Mouse (Mus musculus) midbrain, embryonic 13.5 days (tissue): ENCODE results near the gene Tex9. TPM values are rescaled to one million over a fixed set of nuclear protein-coding genes. Genes with fewer than 3 reads are reported as not detected.
"Not testable (repeated sequence)": the region's sequence is repeated elsewhere in the genome, so short reads cannot be mapped to it uniquely, and the experiment has no call there.

Experiments used
- ATAC-seq: fragments of 200-750 bp; cut with Nextera tagmentation; 2 replicates; pipeline ENCODE4 v1.8.0; 2017; ENCODE audit warnings: mild to moderate bottlenecking, moderate TSS enrichment, moderate library complexity
- H3K27ac ChIP-seq: fragments of 300-500 bp; sonication (generic); 2 replicates; pipeline ENCODE4 v1.5.1; 2015; ENCODE audit warnings: inconsistent platforms, mild to moderate bottlenecking, moderate library complexity
- H3K27me3 ChIP-seq: fragments of 300-500 bp; sonication (generic); 2 replicates; pipeline ENCODE4 v1.6.1; 2015; ENCODE audit warnings: mild to moderate bottlenecking, inconsistent platforms
- H3K36me3 ChIP-seq: fragments of 300-500 bp; sonication (generic); 2 replicates; pipeline ENCODE4 v1.6.1; 2015; ENCODE audit warnings: mild to moderate bottlenecking, inconsistent platforms
- H3K4me1 ChIP-seq: fragments of 300-500 bp; sonication (generic); replicated peaks from 2 replicates; pipeline ENCODE4 v1.6.1; 2015; ENCODE audit warnings: inconsistent platforms
- H3K4me2 ChIP-seq: fragments of 300-500 bp; sonication (generic); replicated peaks from 2 replicates; pipeline ENCODE4 v1.6.1; 2015; ENCODE audit warnings: moderate library complexity, mild to moderate bottlenecking, inconsistent platforms
- H3K4me3 ChIP-seq: fragments of 300-500 bp; sonication (generic); replicated peaks from 2 replicates; pipeline ENCODE4 v1.5.1; 2015; ENCODE audit warnings: mild to moderate bottlenecking, inconsistent platforms
- H3K9ac ChIP-seq: fragments of 300-500 bp; sonication (generic); replicated peaks from 2 replicates; pipeline ENCODE4 v1.6.1; 2015; ENCODE audit warnings: mild to moderate bottlenecking, inconsistent platforms
- H3K9me3 ChIP-seq: fragments of 300-500 bp; sonication (generic); 2 replicates; pipeline ENCODE4 v1.6.1; 2016; ENCODE audit warnings: mild to moderate bottlenecking, inconsistent platforms
- WGBS: fragments of 180-500 bp; shearing (Covaris S2); methylation state at CpG from one replicate; pipeline ENCODE4 v1.1.7; 2015; 5-methylcytosine and 5-hydroxymethylcytosine counted together
- polyA plus RNA-seq: library from polyadenylated mRNA; unstranded; fragments of >200 nt; fragmentation: Nextera tagmentation; extraction: Ambion mirVana; gene quantifications from 2 replicates; pipeline ENCODE4 v1.2.1, GENCODE M21; 2015

Gene Tex9
- polyA plus RNA-seq, 1 experiment from 2014 or later, result 50.7 TPM

DNA sequence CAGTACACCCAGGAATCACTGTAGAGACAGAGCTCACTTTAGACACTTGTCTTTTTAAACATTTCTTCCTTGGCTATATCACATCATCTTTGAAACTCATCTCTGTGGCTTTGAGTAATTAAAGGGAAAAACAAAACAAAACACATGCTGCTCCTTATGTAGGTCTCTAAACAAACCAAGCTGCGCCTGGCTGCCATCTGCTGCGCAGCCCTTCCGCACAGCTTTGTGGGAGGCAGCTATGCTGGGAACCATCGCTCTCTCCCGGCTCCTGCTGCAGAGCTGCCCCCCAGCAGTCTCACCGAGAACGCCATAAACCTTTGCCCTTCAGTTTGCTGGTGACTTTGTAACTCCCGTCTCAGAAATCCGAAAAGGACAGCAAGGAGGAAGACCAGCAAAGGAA is 16.5 kb downstream of the Tex9 start:
- no peak for ATAC-seq
- H3K9ac ChIP-seq, result no peak overlapping the region
- H3K27ac ChIP-seq, result no peak overlapping the region
- WGBS, result 86% methylated on average over 9 of the region's 9 CpGs
- H3K4me2 ChIP-seq, result no peak overlapping the region
- no peaks in the 10 kb centered on the region for H3K9me3 ChIP-seq
- H3K4me3 ChIP-seq, result no peak overlapping the region
- peaks cover 68% of the 10 kb centered on the region for H3K36me3 ChIP-seq
- no peaks in the 10 kb centered on the region for H3K27me3 ChIP-seq
- H3K4me1 ChIP-seq, result no peaks in the 10 kb centered on the region

- Histone ChIP-seq H3K4me1 (no peaks in the 10 kb centered on the region), H3K27ac (no peak overlapping the region), H3K4me3 (no peak overlapping the region), H3K4me2 (no peak overlapping the region), H3K9ac (no peak overlapping the region), H3K27me3 (no peaks in the 10 kb centered on the region), H3K9me3 (no peaks in the 10 kb centered on the region), H3K36me3 (peaks cover 50% of the 10 kb centered on the region)
- 100% methylated on average over 1 of the region's 1 CpGs for WGBS
- no peak for ATAC-seq
Observed at GRCm38 (mm10) chr9:72469851-72470250, 22.2 kb downstream of the Tex9 start.

GRCm38 (mm10) chr9:72468616-72469015 is 23.4 kb downstream of the Tex9 start:
- Histone ChIP-seq H3K4me1 (no peaks in the 10 kb centered on the region), H3K36me3 (peaks cover 40% of the 10 kb centered on the region), H3K9me3 (no peaks in the 10 kb centered on the region), H3K4me2 (no peak overlapping the region), H3K27ac (no peak overlapping the region), H3K4me3 (no peak overlapping the region), H3K9ac (no peak overlapping the region), H3K27me3 (no peaks in the 10 kb centered on the region)
- no peak for ATAC-seq
- 95% methylated on average over 10 of the region's 10 CpGs for WGBS

DNA sequence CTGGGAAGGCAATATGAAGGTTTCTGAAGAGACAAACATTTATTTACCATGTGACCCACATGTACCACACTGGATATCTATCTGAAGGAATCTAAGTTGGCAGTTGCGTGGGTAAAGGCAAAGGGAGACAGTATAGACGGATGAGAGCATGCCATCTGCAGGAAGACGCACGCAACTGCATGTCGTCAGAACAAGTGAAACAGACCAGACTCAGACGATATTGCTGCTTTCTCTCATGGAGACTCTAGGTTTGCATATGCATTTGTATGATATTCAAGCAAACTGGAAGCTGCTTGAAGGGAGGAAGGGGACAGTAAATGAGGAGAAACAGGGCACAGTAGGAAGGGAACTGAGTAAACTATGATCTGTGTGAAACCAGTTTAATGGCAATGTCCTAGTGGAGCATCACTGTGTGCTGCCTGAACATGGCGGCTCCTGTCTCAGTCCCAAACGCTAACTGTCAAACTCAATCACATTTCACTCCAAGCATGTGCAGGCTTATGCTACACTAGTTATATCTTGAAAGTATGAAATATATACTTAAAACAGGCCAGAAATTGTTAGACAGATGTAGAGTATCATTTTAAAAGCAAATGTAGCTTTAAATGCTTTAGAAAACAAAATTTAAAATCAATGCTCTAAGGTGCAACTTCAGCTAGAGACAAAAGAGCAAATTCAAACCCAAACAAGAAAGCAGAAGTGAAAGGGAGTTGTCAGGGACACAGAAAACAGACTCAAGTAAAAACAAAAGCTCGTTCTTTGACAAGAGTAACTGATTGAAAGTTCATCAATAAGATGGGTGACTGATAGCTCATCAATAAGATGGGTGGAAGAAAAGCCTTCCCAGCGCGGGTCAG is 24.2 kb downstream of the Tex9 start:
- no peak overlapping the region for H3K27ac ChIP-seq
- 69% methylated on average over 11 of the region's 11 CpGs for WGBS
- no peak for ATAC-seq

DNA sequence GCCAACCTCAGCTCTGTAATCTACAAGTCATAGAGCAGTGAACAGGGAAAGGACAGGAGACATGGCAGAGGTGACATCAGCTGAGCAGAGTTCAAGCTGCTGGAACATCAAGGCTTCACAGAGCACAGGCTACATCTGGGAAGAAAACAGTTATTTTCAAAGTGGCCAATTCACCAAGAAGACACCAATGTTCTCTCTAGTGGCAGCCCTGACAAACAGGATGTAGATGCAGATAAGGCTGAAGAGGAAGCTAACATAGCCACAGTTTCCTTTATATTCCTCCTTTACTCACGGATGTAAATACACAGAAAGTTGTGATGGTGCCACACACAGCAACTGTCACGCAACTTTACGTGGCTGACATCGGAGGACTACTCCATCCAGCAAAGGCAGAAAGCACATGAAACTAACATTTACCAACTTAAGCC is 26.2 kb downstream of the Tex9 start:
- Histone ChIP-seq H3K4me2 (no peak overlapping the region), H3K9ac (no peak overlapping the region), H3K36me3 (peaks cover 20% of the 10 kb centered on the region), H3K4me3 (no peak overlapping the region), H3K4me1 (no peaks in the 10 kb centered on the region), H3K9me3 (no peaks in the 10 kb centered on the region), H3K27ac (no peak overlapping the region), H3K27me3 (no peaks in the 10 kb centered on the region)
- ATAC-seq, result no peak
- WGBS, result 96% methylated on average over 4 of the region's 4 CpGs

More for the DNA sequence above, 24.2 kb downstream of the Tex9 start:
- Histone ChIP-seq H3K9ac (no peak overlapping the region), H3K27me3 (no peaks in the 10 kb centered on the region), H3K9me3 (no peaks in the 10 kb centered on the region), H3K36me3 (peaks cover 31% of the 10 kb centered on the region), H3K4me2 (no peak overlapping the region), H3K4me3 (no peak overlapping the region), H3K4me1 (no peaks in the 10 kb centered on the region)

- Histone ChIP-seq H3K9ac (no peak overlapping the region), H3K4me3 (no peak overlapping the region), H3K27ac (no peak overlapping the region), H3K4me2 (no peak overlapping the region), H3K27me3 (no peaks in the 10 kb centered on the region), H3K4me1 (no peaks in the 10 kb centered on the region), H3K36me3 (peaks cover 23% of the 10 kb centered on the region), H3K9me3 (no peaks in the 10 kb centered on the region)
- no peak for ATAC-seq
- 94% methylated on average over 1 of the region's 1 CpGs for WGBS
Observed at GRCm38 (mm10) chr9:72464806-72465205, 27.2 kb downstream of the Tex9 start.

GRCm38 (mm10) chr9:72462427-72462826 is 29.6 kb downstream of the Tex9 start:
- WGBS, result 98% methylated on average over 2 of the region's 2 CpGs
- Histone ChIP-seq H3K9ac (no peak overlapping the region), H3K4me3 (no peak overlapping the region), H3K9me3 (no peaks in the 10 kb centered on the region), H3K4me2 (no peak overlapping the region), H3K4me1 (no peaks in the 10 kb centered on the region), H3K27ac (no peak overlapping the region), H3K36me3 (peaks cover 24% of the 10 kb centered on the region), H3K27me3 (no peaks in the 10 kb centered on the region)
- no peak for ATAC-seq

GRCm38 (mm10) chr9:72460767-72461166 is 31.2 kb downstream of the Tex9 start:
- Histone ChIP-seq H3K4me2 (no peak overlapping the region), H3K36me3 (peaks cover 30% of the 10 kb centered on the region), H3K4me3 (no peak overlapping the region), H3K27ac (no peak overlapping the region), H3K9ac (no peak overlapping the region), H3K4me1 (no peaks in the 10 kb centered on the region), H3K27me3 (no peaks in the 10 kb centered on the region), H3K9me3 (no peaks in the 10 kb centered on the region)
- ATAC-seq, result no peak
- WGBS, result 94% methylated on average over 3 of the region's 3 CpGs

DNA sequence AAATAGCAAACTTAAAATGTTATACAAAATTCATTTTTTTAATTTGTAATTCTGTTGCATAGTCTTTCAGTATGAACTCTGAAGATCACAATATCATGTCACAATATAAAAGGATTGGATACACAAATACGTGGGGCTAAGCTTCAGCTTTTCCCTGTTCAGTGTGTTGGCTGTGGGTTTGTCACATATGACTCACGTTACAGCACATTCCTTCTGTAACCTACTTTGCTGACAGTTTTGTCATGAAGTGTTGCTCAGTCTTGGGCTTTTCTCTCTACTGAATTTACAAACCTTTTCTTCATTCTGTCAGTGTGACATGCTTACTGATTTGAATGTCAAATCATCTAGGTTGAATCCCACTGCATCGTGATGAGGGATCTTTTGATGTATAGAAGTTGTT is 32.3 kb downstream of the Tex9 start:
- Histone ChIP-seq H3K27ac (no peak overlapping the region), H3K36me3 (peaks cover 27% of the 10 kb centered on the region), H3K9me3 (no peaks in the 10 kb centered on the region), H3K4me2 (no peak overlapping the region), H3K4me3 (no peak overlapping the region), H3K4me1 (no peaks in the 10 kb centered on the region), H3K9ac (no peak overlapping the region), H3K27me3 (no peaks in the 10 kb centered on the region)
- no peak for ATAC-seq
- WGBS, result 90% methylated on average over 3 of the region's 3 CpGs

GRCm38 (mm10) chr9:72458233-72458632 is 33.8 kb downstream of the Tex9 start:
- Histone ChIP-seq H3K9ac (no peak overlapping the region), H3K4me2 (no peak overlapping the region), H3K4me1 (no peaks in the 10 kb centered on the region), H3K9me3 (no peaks in the 10 kb centered on the region), H3K27me3 (no peaks in the 10 kb centered on the region), H3K36me3 (peaks cover 37% of the 10 kb centered on the region), H3K27ac (no peak overlapping the region), H3K4me3 (no peak overlapping the region)
- WGBS, result 22% methylated on average over 5 of the region's 5 CpGs
- ATAC-seq, result peak; percentile 75

DNA sequence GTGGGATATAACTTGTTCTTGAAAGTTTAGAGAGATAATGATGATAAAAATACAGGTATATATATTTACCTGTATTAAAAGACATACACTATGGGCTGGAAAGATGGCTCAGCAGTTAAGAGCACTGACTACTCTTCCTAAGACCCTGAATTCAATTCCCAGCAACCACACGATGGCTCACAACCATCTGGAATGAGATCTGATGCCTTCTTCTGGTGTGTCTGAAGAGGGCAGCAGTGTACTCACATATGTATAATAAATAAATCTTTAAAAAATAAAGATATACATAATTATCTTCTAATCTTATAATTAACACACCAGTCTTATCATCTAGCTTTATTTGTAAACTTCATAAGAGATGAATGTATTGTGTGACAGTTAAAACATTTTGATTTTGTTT is 35.6 kb downstream of the Tex9 start:
- ATAC-seq, result no peak
- H3K4me3 ChIP-seq, result no peak overlapping the region
- no peak overlapping the region for H3K27ac ChIP-seq
- H3K27me3 ChIP-seq, result no peaks in the 10 kb centered on the region
- H3K36me3 ChIP-seq, result peaks cover 49% of the 10 kb centered on the region
- no peaks in the 10 kb centered on the region for H3K9me3 ChIP-seq
- 52% methylated on average over 1 of the region's 1 CpGs for WGBS
- no peaks in the 10 kb centered on the region for H3K4me1 ChIP-seq
- no peak overlapping the region for H3K4me2 ChIP-seq
- no peak overlapping the region for H3K9ac ChIP-seq

DNA sequence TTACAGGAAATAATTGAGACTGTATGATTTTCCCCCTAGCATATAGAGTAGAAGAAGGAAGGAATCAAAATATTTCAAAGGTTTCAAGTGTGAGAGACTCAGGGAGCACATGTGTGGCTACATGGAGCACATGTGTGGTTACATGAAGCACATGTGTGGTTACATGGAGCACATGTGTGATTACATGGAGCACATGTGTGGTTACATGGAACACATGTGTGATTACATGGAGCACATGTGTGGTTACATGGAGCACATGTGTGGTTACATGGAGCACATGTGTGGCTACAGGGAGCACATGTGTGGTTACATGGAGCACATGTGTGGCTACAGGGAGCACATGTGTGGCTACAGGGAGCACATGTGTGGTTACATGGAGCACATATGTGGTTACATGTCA is 37.7 kb downstream of the Tex9 start:
- H3K9ac ChIP-seq, H3K27ac ChIP-seq, H3K9me3 ChIP-seq, H3K4me1 ChIP-seq, H3K27me3 ChIP-seq, H3K4me3 ChIP-seq, H3K4me2 ChIP-seq, ATAC-seq: not testable (repeated sequence)
- H3K36me3 ChIP-seq, result peaks cover 43% of the 10 kb centered on the region

- Histone ChIP-seq H3K9me3 (no peaks in the 10 kb centered on the region), H3K9ac (no peak overlapping the region), H3K36me3 (peaks cover 41% of the 10 kb centered on the region), H3K4me1 (no peaks in the 10 kb centered on the region), H3K27me3 (no peaks in the 10 kb centered on the region), H3K4me2 (no peak overlapping the region), H3K27ac (no peak overlapping the region), H3K4me3 (no peak overlapping the region)
- no peak for ATAC-seq
- WGBS, result 91% methylated on average over 6 of the region's 6 CpGs
Observed at GRCm38 (mm10) chr9:72451111-72451510, 40.9 kb downstream of the Tex9 start.
